Mouse (Mus musculus) thymus, adult 2 months (tissue): Measurements from ENCODE around the gene Vars.
"Not testable (repeated sequence)": the region's sequence is repeated elsewhere in the genome, so short reads cannot be mapped to it uniquely, and the experiment has no call there.

ENCODE experiments used
- CTCF ChIP-seq: fragments of 200-500 bp; IDR thresholded peaks from 2 replicates; pipeline ENCODE4 v1.5.1; 2012; ENCODE audit warnings: mild to moderate bottlenecking, control low read depth, low read length, moderate library complexity, borderline replicate concordance; ENCODE audit not compliant: control insufficient read depth, poor library complexity, insufficient read depth; ENCODE audit errors: extremely low read depth
- POLR2A ChIP-seq: fragments of 200-500 bp; IDR thresholded peaks from 2 replicates; pipeline ENCODE4 v1.6.1; 2012; ENCODE audit warnings: mild to moderate bottlenecking, low read length, control low read depth, moderate library complexity; ENCODE audit not compliant: control insufficient read depth, poor library complexity, insufficient read depth; ENCODE audit errors: extremely low read depth

- not testable (repeated sequence) for TF ChIP-seq POLR2A, CTCF
Measured at GRCm38 (mm10) chr17:34972069-34972749, 28.6 kb upstream of the Vars start, which contains the start of the genes Hspa1a and Hspa1l.
